Mouse (Mus musculus) forebrain, embryonic 14.5 days (tissue): Measurements from ENCODE around the gene Nubpl. TPM values are rescaled to one million over a fixed set of nuclear protein-coding genes. Genes with fewer than 3 reads are reported as not detected.
A peak's percentile ranks its signal among the peaks of the same experiment; 100 is the strongest.
"Not testable (repeated sequence)": the region's sequence is repeated elsewhere in the genome, so short reads cannot be mapped to it uniquely, and the experiment has no call there.

Experiments used
- ATAC-seq: fragments of 200-750 bp; cut with Nextera tagmentation; 2 replicates; pipeline ENCODE4 v1.8.0; 2017; ENCODE audit warnings: mild to moderate bottlenecking, moderate library complexity
- DNase-seq: peaks from one replicate; pipeline ENCODE4 v3.0.0-alpha.2; 2015; ENCODE audit warnings: low spot score
- H3K27ac ChIP-seq: fragments of 300-500 bp; sonication (generic); 2 replicates; pipeline ENCODE4 v1.5.1; 2014; ENCODE audit warnings: low read depth, mild to moderate bottlenecking, control low read depth, low read length, moderate library complexity
- H3K27me3 ChIP-seq: fragments of 300-500 bp; sonication (generic); replicated peaks from 2 replicates; pipeline ENCODE4 v1.6.1; 2014; ENCODE audit warnings: low read length, control low read depth, mixed read lengths; ENCODE audit not compliant: control insufficient read depth, insufficient read depth
- H3K36me3 ChIP-seq: fragments of 300-500 bp; sonication (generic); 2 replicates; pipeline ENCODE4 v1.6.1; 2014; ENCODE audit warnings: low read length, control low read depth; ENCODE audit not compliant: control insufficient read depth, insufficient read depth
- H3K4me1 ChIP-seq: fragments of 300-500 bp; sonication (generic); 2 replicates; pipeline ENCODE4 v1.6.1; 2014; ENCODE audit warnings: antibody characterized with exemption, low read length, control low read depth; ENCODE audit not compliant: control insufficient read depth, insufficient read depth
- H3K4me2 ChIP-seq: fragments of 300-500 bp; sonication (generic); 2 replicates; pipeline ENCODE4 v1.6.1; 2014; ENCODE audit warnings: mild to moderate bottlenecking, control low read depth, low read length
- H3K4me3 ChIP-seq: fragments of 300-500 bp; sonication (generic); 2 replicates; pipeline ENCODE4 v1.5.1; 2014; ENCODE audit warnings: low read depth, low read length, control low read depth
- H3K9ac ChIP-seq: fragments of 300-500 bp; sonication (generic); 2 replicates; pipeline ENCODE4 v1.6.1; 2014; ENCODE audit warnings: mild to moderate bottlenecking, low read length, control low read depth, moderate library complexity
- H3K9me3 ChIP-seq: fragments of 300-500 bp; sonication (generic); replicated peaks from 2 replicates; pipeline ENCODE4 v1.6.1; 2016; ENCODE audit warnings: low read length, control low read depth, mixed read lengths; ENCODE audit not compliant: control insufficient read depth
- WGBS: fragments of 180-500 bp; shearing (Covaris S2); extraction: QIAGEN DNeasy Blood & Tissue Kit; methylation state at CpG from one replicate; pipeline ENCODE4 v1.1.7; 2014; 5-methylcytosine and 5-hydroxymethylcytosine counted together
- polyA plus RNA-seq: library from polyadenylated mRNA; unstranded; fragments of >200 nt; fragmentation: Nextera tagmentation; extraction: Ambion mirVana; gene quantifications from 2 replicates; pipeline ENCODE4 v1.2.1, GENCODE M21; 2014

The Nubpl gene
- 8.5 TPM in 2 replicates for polyA plus RNA-seq

GRCm38 (mm10) chr12:52097650-52098070 is at the start of gene Nubpl:
TSS of gene Nubpl (plus strand) at chr12:52097737.
- DNase-seq, result peak; percentile 97
- no peaks in the 10 kb centered on the region for H3K4me1 ChIP-seq
- under 1% methylated on average over 30 of the region's 32 CpGs for WGBS
- H3K27ac ChIP-seq, result 0 out of 2 replicates have a peak within 1 kb of the TSS, but pooled peaks have one; percentile 30
- peak within 1 kb of the TSS; percentile 84 for H3K9ac ChIP-seq
- peak within 1 kb of the TSS; percentile 64 for H3K4me2 ChIP-seq
- peak within 1 kb of the TSS; percentile 71 for H3K4me3 ChIP-seq
- ATAC-seq, result peak; percentile 99
- H3K36me3 ChIP-seq, result no peaks in the 10 kb centered on the region
- H3K27me3 ChIP-seq, result no peaks in the 10 kb centered on the region
- no peaks in the 10 kb centered on the region for H3K9me3 ChIP-seq

- Histone ChIP-seq H3K4me2 (no peak overlapping the region), H3K9ac (no peak overlapping the region), H3K27me3 (no peaks in the 10 kb centered on the region), H3K36me3 (no peaks in the 10 kb centered on the region), H3K4me1 (no peaks in the 10 kb centered on the region), H3K9me3 (no peaks in the 10 kb centered on the region), H3K27ac (no peak overlapping the region), H3K4me3 (no peak overlapping the region)
- 80% methylated on average over 2 of the region's 2 CpGs for WGBS
- DNase-seq, result no peak
- no peak for ATAC-seq
Measured at GRCm38 (mm10) chr12:52049324-52049723, 48.2 kb upstream of the Nubpl start.

GRCm38 (mm10) chr12:52079296-52079695 is 18.2 kb upstream of the Nubpl start:
- H3K9ac ChIP-seq, H3K4me1 ChIP-seq, H3K36me3 ChIP-seq, H3K4me3 ChIP-seq, DNase-seq, H3K27me3 ChIP-seq, H3K27ac ChIP-seq, H3K9me3 ChIP-seq, ATAC-seq, H3K4me2 ChIP-seq: not testable (repeated sequence)
- 31% methylated on average over 2 of the region's 3 CpGs for WGBS

GRCm38 (mm10) chr12:52097049-52097649 is 388 bp upstream of the Nubpl start:
- Histone ChIP-seq H3K9ac (peak overlapping the region; percentile 84), H3K4me2 (peak overlapping the region; percentile 64), H3K27ac (no peak overlapping the region), H3K9me3 (no peaks in the 10 kb centered on the region), H3K4me1 (no peaks in the 10 kb centered on the region), H3K27me3 (no peaks in the 10 kb centered on the region), H3K36me3 (no peaks in the 10 kb centered on the region), H3K4me3 (peak overlapping the region; percentile 71)
- WGBS, result 73% methylated on average over 13 of the region's 13 CpGs
- ATAC-seq, result peak; percentile 77
- no peak for DNase-seq

- Histone ChIP-seq H3K4me1 (no peaks in the 10 kb centered on the region; the same call in 1 of the 2 replicates), H3K27ac (no peak overlapping the region), H3K4me2 (no peak overlapping the region), H3K9ac (no peak overlapping the region), H3K4me3 (no peak overlapping the region), H3K36me3 (no peaks in the 10 kb centered on the region), H3K27me3 (no peaks in the 10 kb centered on the region), H3K9me3 (no peaks in the 10 kb centered on the region)
- ATAC-seq, result no peak
- no peak for DNase-seq
Measured at GRCm38 (mm10) chr12:52120276-52120675, 22.7 kb downstream of the Nubpl start.

- H3K4me3 ChIP-seq, result no peak overlapping the region
- no peak for ATAC-seq
Measured at GRCm38 (mm10) chr12:52126407-52126806, 28.9 kb downstream of the Nubpl start.

GRCm38 (mm10) chr12:52129072-52129471 is 31.5 kb downstream of the Nubpl start:
- Histone ChIP-seq H3K9me3 (no peaks in the 10 kb centered on the region), H3K4me2 (no peak overlapping the region), H3K27ac (no peak overlapping the region), H3K4me3 (no peak overlapping the region), H3K9ac (no peak overlapping the region), H3K4me1 (peaks cover 9% of the 10 kb centered on the region), H3K27me3 (no peaks in the 10 kb centered on the region), H3K36me3 (no peaks in the 10 kb centered on the region)
- DNase-seq (no peak), ATAC-seq (no peak)
- 98% methylated on average over 3 of the region's 3 CpGs for WGBS

More at GRCm38 (mm10) chr12:52126407-52126806, 28.9 kb downstream of the Nubpl start:
- Histone ChIP-seq H3K9me3 (no peaks in the 10 kb centered on the region), H3K4me2 (no peak overlapping the region), H3K27ac (no peak overlapping the region), H3K9ac (no peak overlapping the region), H3K4me1 (no peaks in the 10 kb centered on the region; the same call in 1 of the 2 replicates), H3K27me3 (no peaks in the 10 kb centered on the region), H3K36me3 (no peaks in the 10 kb centered on the region)
- WGBS, result 91% methylated on average over 3 of the region's 3 CpGs
- DNase-seq, result no peak

GRCm38 (mm10) chr12:52132256-52132655 is 34.7 kb downstream of the Nubpl start:
- no peaks in the 10 kb centered on the region for H3K9me3 ChIP-seq
- peak; percentile 40; the same call in 1 of the 2 replicates for ATAC-seq
- no peak overlapping the region for H3K4me3 ChIP-seq
- no peaks in the 10 kb centered on the region for H3K27me3 ChIP-seq
- WGBS, result 1% methylated on average over 10 of the region's 10 CpGs
- H3K4me2 ChIP-seq, result peak overlapping the region; percentile 31; the same call in 1 of the 2 replicates
- H3K36me3 ChIP-seq, result no peaks in the 10 kb centered on the region
- peak; percentile 68 for DNase-seq
- peak overlapping the region; percentile 29; the same call in 1 of the 2 replicates for H3K9ac ChIP-seq
- peak overlapping the region; percentile 65 for H3K27ac ChIP-seq
- peaks cover 13% of the 10 kb centered on the region for H3K4me1 ChIP-seq

- Histone ChIP-seq H3K9me3 (no peaks in the 10 kb centered on the region), H3K27ac (no peak overlapping the region), H3K36me3 (no peaks in the 10 kb centered on the region), H3K4me1 (peaks cover 11% of the 10 kb centered on the region), H3K4me3 (no peak overlapping the region), H3K9ac (no peak overlapping the region), H3K27me3 (no peaks in the 10 kb centered on the region), H3K4me2 (no peak overlapping the region)
- peak; percentile 95 for ATAC-seq
- WGBS, result 9% methylated on average over 4 of the region's 4 CpGs
- DNase-seq, result peak; percentile 92
Measured at GRCm38 (mm10) chr12:52138296-52138695, 40.8 kb downstream of the Nubpl start.
